Mouse (Mus musculus) cerebellum, postnatal 10 days (tissue): Measurements from ENCODE around the gene Chrne.

ENCODE experiments used
- DNase-seq, 2 experiments: peaks; one replicate each; pipeline ENCODE4 v3.0.0; 2021; ENCODE audit warnings: mixed read lengths in 2 of 2

Chrne gene

GRCm38 (mm10) chr11:70623053-70623742, 4.2 kb upstream of the Chrne start:
- no peak for DNase-seq

GRCm38 (mm10) chr11:70621972-70622814, 3.2 kb upstream of the Chrne start:
- peak in 1 of 2 experiments; percentile 42 for DNase-seq

- DNase-seq, result peak; percentile 52 to 54
Measured at GRCm38 (mm10) chr11:70615516-70616093, 3.4 kb downstream of the Chrne start, which contains the start of gene 4930544D05Rik. Gene 4930544D05Rik, plus strand, starts transcription at chr11:70615848.

- DNase-seq, result peak; percentile 45 to 52
Measured at GRCm38 (mm10) chr11:70615074-70615473, 3.9 kb downstream of the Chrne start.

GRCm38 (mm10) chr11:70612505-70612904, 6.5 kb downstream of the Chrne start:
- peak in 1 of 2 experiments; percentile 33 for DNase-seq

- no peak for DNase-seq
Measured at GRCm38 (mm10) chr11:70610752-70611151, 8.3 kb downstream of the Chrne start.

GRCm38 (mm10) chr11:70608381-70609066, 10.5 kb downstream of the Chrne start:
- peak; percentile 46 to 49 for DNase-seq

- no peak for DNase-seq
Measured at GRCm38 (mm10) chr11:70607611-70608010, 11.4 kb downstream of the Chrne start.

- no peak for DNase-seq
Measured at GRCm38 (mm10) chr11:70606717-70607116, 12.3 kb downstream of the Chrne start.

GRCm38 (mm10) chr11:70605024-70605566, 13.9 kb downstream of the Chrne start:
- DNase-seq, result peak; percentile 87 to 90

- no peak for DNase-seq
Measured at GRCm38 (mm10) chr11:70598451-70598953, 20.5 kb downstream of the Chrne start.

- no peak for DNase-seq
Measured at GRCm38 (mm10) chr11:70597301-70597700, 21.7 kb downstream of the Chrne start.

GRCm38 (mm10) chr11:70596094-70596493, 22.9 kb downstream of the Chrne start:
- peak in 1 of 2 experiments; percentile 39 for DNase-seq

GRCm38 (mm10) chr11:70595638-70596037, 23.4 kb downstream of the Chrne start:
- no peak for DNase-seq

- DNase-seq, result no peak
Measured at GRCm38 (mm10) chr11:70594253-70594989, 24.6 kb downstream of the Chrne start.

- peak; percentile 78 to 84 for DNase-seq
Measured at GRCm38 (mm10) chr11:70591733-70592132, 27.3 kb downstream of the Chrne start.

GRCm38 (mm10) chr11:70586954-70587353, 32.1 kb downstream of the Chrne start:
- DNase-seq, result no peak

GRCm38 (mm10) chr11:70586261-70586660, 32.8 kb downstream of the Chrne start:
- no peak for DNase-seq

- DNase-seq, result peak; percentile 38 to 55
Measured at GRCm38 (mm10) chr11:70585457-70585856, 33.6 kb downstream of the Chrne start.

- DNase-seq, result no peak
Measured at GRCm38 (mm10) chr11:70583775-70584174, 35.2 kb downstream of the Chrne start.

- DNase-seq, result no peak
Measured at GRCm38 (mm10) chr11:70583022-70583714, 35.8 kb downstream of the Chrne start.
